Mouse (Mus musculus) neural tube, embryonic 15.5 days (tissue): ENCODE results near the gene Gm21974. TPM values are rescaled to one million over a fixed set of nuclear protein-coding genes. Genes with fewer than 3 reads are reported as not detected.
A peak's percentile ranks its signal among the peaks of the same experiment; 100 is the strongest.
"Not testable (repeated sequence)": the region's sequence is repeated elsewhere in the genome, so short reads cannot be mapped to it uniquely, and the experiment has no call there.

Experiments
- ATAC-seq: fragments of 200-750 bp; cut with Nextera tagmentation; 2 replicates; pipeline ENCODE4 v1.8.0; 2017; ENCODE audit warnings: mild to moderate bottlenecking, moderate TSS enrichment, moderate library complexity; ENCODE audit not compliant: low FRiP score
- H3K27ac ChIP-seq: fragments of 300-500 bp; sonication (generic); replicated peaks from 2 replicates; pipeline ENCODE4 v1.5.1; 2015; ENCODE audit warnings: mild to moderate bottlenecking, inconsistent platforms
- H3K27me3 ChIP-seq: fragments of 300-500 bp; sonication (generic); replicated peaks from 2 replicates; pipeline ENCODE4 v1.6.1; 2015; ENCODE audit warnings: inconsistent platforms
- H3K36me3 ChIP-seq: fragments of 300-500 bp; sonication (generic); 2 replicates; pipeline ENCODE4 v1.6.1; 2015; ENCODE audit warnings: inconsistent platforms
- H3K4me1 ChIP-seq: fragments of 300-500 bp; sonication (generic); 2 replicates; pipeline ENCODE4 v1.6.1; 2015; ENCODE audit warnings: inconsistent platforms
- H3K4me2 ChIP-seq: fragments of 300-500 bp; sonication (generic); 2 replicates; pipeline ENCODE4 v1.6.1; 2015; ENCODE audit warnings: inconsistent platforms, mild to moderate bottlenecking, moderate library complexity
- H3K4me3 ChIP-seq: fragments of 300-500 bp; sonication (generic); replicated peaks from 2 replicates; pipeline ENCODE4 v1.5.1; 2015; ENCODE audit warnings: mild to moderate bottlenecking, inconsistent platforms
- H3K9ac ChIP-seq: fragments of 300-500 bp; sonication (generic); replicated peaks from 2 replicates; pipeline ENCODE4 v1.6.1; 2015; ENCODE audit warnings: mild to moderate bottlenecking, inconsistent platforms
- H3K9me3 ChIP-seq: fragments of 300-500 bp; sonication (generic); replicated peaks from 2 replicates; pipeline ENCODE4 v1.6.1; 2016; ENCODE audit warnings: inconsistent platforms
- WGBS: fragments of 180-500 bp; shearing (Covaris S2); methylation state at CpG from one replicate; pipeline ENCODE4 v1.1.7; 2015; ENCODE audit warnings: mixed read lengths; 5-methylcytosine and 5-hydroxymethylcytosine counted together
- polyA plus RNA-seq: library from polyadenylated mRNA; unstranded; fragments of >200 nt; fragmentation: Nextera tagmentation; extraction: Ambion mirVana; gene quantifications from 2 replicates; pipeline ENCODE4 v1.2.1, GENCODE M21; 2015

The Gm21974 gene
- polyA plus RNA-seq, 1 experiment from 2014 or later: not detected

DNA sequence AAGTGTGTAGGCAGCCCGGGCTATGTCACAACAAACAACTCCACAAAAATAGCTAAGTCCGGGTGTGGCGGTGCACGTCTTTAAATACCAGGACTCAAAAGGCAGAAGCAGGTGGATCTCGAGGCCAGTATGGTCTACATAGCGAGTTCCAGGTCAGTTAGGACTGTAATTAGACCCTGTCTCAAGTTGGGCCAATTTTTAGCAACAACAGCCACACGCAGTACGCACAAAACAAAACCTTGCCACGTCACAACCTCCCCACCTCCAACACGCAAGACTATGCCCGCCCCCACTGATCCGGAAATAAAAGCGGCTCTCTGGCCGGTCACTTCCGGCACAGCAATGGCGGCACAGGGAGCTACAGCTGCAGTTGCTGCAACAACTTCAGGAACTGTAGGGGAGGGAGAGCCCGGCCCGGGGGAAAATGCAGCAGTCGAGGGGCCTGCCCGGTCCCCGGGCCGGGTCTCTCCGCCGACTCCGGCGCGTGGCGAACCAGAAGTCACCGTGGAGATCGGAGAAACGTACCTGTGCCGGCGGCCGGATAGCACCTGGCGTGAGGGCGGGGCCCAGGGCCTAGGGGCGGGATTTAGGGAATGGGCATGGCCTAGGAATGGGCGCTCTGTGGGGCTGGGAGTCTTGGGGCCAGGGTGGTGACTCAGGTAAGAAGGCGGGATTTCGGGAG is 17.1 kb upstream of the Gm21974 start, which contains the start of gene Kat8:
TSS of gene Kat8 (plus strand) at position 327 of the 682 bp plus-strand sequence.
- Histone ChIP-seq H3K4me3 (peak within 1 kb of the TSS; percentile 86), H3K9me3 (no peaks in the 10 kb centered on the region), H3K9ac (peak within 1 kb of the TSS; percentile 74), H3K4me1 (peaks cover 15% of the 10 kb centered on the region), H3K4me2 (peak within 1 kb of the TSS; percentile 70), H3K27ac (peak within 1 kb of the TSS; percentile 82), H3K36me3 (peaks cover 46% of the 10 kb centered on the region), H3K27me3 (no peaks in the 10 kb centered on the region)
- peak; percentile 96 for ATAC-seq
- 2% methylated on average over 40 of the region's 40 CpGs for WGBS

DNA sequence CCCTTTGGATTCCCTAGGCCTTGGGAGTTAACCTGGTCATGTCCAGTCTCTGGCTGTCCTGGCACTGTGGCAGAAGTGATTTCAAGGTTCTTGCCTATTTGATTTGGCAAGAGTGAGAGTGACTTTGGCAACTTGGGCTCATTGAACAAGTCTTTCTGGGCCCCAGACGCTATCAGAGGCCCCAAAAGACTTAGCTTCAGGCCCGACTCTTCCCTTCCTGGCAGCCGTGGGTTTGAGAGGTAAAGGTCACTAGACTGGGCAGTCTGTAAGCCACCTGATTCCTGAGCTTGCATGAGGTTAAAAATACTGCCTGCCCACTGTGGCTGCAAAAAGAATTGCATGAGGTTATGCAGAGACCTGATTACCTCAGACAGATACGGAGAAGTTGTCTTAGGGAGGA is 13.4 kb upstream of the Gm21974 start:
- no peak overlapping the region for H3K9ac ChIP-seq
- no peaks in the 10 kb centered on the region for H3K27me3 ChIP-seq
- H3K27ac ChIP-seq: no peak overlapping the region
- WGBS: 92% methylated on average over 4 of the region's 4 CpGs
- H3K4me3 ChIP-seq: no peak overlapping the region
- H3K9me3 ChIP-seq: no peaks in the 10 kb centered on the region
- H3K4me1 ChIP-seq: peaks cover 33% of the 10 kb centered on the region
- H3K36me3 ChIP-seq: peaks cover 37% of the 10 kb centered on the region
- ATAC-seq: no peak
- no peak overlapping the region for H3K4me2 ChIP-seq

DNA sequence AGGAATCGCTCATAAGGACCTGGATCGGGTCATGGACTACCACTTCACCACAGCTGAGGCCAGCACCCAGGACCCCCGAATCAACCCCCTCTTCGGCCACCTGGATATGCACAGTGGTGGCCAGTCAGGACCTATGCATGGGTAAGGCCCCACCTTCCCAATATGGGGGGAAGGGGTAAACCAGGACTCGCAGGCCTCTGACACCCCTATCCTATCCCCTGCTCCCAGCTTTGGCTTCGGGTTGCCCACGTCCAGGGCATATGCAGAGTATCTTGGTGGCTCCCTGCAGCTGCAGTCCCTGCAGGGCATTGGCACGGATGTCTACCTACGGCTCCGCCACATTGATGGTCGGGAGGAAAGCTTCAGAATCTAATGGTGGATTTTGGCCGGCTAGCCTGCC is 12.7 kb upstream of the Gm21974 start:
- Histone ChIP-seq H3K36me3 (peaks cover 37% of the 10 kb centered on the region), H3K4me1 (peaks cover 26% of the 10 kb centered on the region), H3K9ac (no peak overlapping the region), H3K27ac (no peak overlapping the region), H3K9me3 (no peaks in the 10 kb centered on the region), H3K27me3 (no peaks in the 10 kb centered on the region), H3K4me3 (no peak overlapping the region), H3K4me2 (no peak overlapping the region)
- ATAC-seq: no peak
- 94% methylated on average over 12 of the region's 12 CpGs for WGBS

DNA sequence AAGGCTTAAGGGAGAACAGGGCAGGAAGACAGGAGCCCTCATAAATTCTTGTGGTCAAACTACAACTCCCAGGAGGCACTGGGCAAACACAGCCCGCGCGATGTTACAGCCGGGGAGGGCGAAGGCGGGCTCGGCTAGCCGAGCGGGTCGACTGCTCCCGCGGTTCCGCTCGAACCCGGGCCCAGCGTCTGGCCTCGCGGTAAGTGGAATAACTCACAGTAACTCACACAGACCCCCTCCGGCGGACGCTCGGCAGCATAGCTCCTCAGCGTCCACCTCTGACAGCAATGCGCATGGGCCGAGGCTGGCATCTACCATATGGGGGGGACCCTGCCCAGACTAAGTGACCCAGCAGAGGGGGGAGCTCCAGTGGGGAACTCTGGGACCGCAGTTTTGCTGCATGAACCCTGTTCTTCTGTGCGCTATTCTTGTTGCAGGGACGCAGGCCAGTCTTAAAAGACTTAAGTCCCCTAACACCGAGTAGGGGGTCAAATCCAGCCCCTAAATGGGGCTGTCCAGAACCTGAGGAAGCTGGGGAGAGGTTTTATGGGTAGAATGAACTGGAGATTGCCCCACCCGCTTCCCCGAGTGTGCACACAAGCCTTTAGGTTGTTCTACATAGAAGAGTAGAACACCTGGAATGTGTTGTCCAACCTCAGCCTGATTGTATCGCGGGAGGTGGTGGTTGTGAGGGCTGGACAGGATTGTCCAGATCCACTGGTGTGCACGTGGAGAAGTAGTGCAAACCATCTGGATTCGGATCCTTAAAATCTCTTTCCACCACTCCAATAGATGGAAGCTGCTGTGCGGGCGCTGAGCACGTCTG is 8.9 kb upstream of the Gm21974 start, which contains the start of gene Bckdk:
TSS of gene Bckdk (plus strand) at position 112 of the 826 bp plus-strand sequence.
- Histone ChIP-seq H3K4me2 (peak within 1 kb of the TSS; percentile 86), H3K4me1 (peaks cover 18% of the 10 kb centered on the region), H3K36me3 (peaks cover 30% of the 10 kb centered on the region), H3K27ac (peak within 1 kb of the TSS; percentile 89), H3K4me3 (peak within 1 kb of the TSS; percentile 73), H3K27me3 (no peaks in the 10 kb centered on the region), H3K9me3 (no peaks in the 10 kb centered on the region), H3K9ac (peak within 1 kb of the TSS; percentile 71)
- 8% methylated on average over 38 of the region's 38 CpGs for WGBS
- ATAC-seq: peak; percentile 91

DNA sequence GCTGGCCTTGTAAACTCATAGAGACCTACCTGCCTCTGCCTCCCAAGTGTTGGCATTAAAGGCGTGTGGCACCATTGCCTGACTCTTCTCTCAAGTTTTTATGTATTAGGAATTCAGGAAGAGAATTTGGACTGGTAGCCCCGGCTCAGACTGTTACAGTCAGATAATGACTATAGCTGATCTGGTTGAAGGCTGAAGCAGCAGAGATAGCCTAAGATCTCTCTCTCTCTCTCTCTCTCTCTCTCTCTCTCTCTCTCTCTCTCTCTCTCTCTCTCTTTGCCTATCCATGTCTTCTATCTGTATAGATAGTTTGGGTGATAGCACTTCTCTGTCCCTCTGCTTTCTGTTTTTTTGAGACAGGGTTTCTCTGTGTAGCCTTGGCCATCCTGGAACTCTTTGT is 6.5 kb upstream of the Gm21974 start:
- WGBS: 86% methylated on average over 2 of the region's 2 CpGs
- H3K4me2 ChIP-seq: no peak overlapping the region
- no peak overlapping the region for H3K9ac ChIP-seq
- H3K4me3 ChIP-seq: no peak overlapping the region
- ATAC-seq: no peak
- no peaks in the 10 kb centered on the region for H3K9me3 ChIP-seq
- H3K4me1 ChIP-seq: peaks cover 18% of the 10 kb centered on the region
- no peak overlapping the region for H3K27ac ChIP-seq
- no peaks in the 10 kb centered on the region for H3K27me3 ChIP-seq
- peaks cover 6% of the 10 kb centered on the region for H3K36me3 ChIP-seq

DNA sequence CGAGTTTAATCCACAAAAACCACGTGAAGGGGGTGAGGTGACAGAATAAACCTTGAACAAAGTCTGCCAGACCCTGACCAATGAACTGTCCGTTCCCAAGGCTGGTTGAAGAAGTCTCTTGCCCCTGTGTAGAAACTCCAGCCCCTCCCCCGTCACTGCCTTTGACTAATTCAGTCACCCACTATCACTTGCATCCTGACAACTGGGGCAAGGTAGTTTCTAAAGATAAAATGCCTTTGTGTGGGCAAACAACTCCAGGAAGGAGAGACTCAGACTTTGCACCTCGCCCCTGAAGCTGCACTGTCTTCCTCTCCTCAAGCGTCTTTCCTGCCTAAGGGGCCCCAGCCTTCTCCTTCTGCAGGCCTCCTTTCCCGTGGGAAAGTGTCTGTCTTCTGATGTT is 4.7 kb upstream of the Gm21974 start:
- H3K27ac ChIP-seq: no peak overlapping the region
- H3K4me3 ChIP-seq: no peak overlapping the region
- H3K36me3 ChIP-seq: no peaks in the 10 kb centered on the region
- no peak overlapping the region for H3K4me2 ChIP-seq
- no peak for ATAC-seq
- peaks cover 13% of the 10 kb centered on the region for H3K4me1 ChIP-seq
- no peaks in the 10 kb centered on the region for H3K27me3 ChIP-seq
- H3K9ac ChIP-seq: no peak overlapping the region
- no peaks in the 10 kb centered on the region for H3K9me3 ChIP-seq
- WGBS: 56% methylated on average over 7 of the region's 7 CpGs

DNA sequence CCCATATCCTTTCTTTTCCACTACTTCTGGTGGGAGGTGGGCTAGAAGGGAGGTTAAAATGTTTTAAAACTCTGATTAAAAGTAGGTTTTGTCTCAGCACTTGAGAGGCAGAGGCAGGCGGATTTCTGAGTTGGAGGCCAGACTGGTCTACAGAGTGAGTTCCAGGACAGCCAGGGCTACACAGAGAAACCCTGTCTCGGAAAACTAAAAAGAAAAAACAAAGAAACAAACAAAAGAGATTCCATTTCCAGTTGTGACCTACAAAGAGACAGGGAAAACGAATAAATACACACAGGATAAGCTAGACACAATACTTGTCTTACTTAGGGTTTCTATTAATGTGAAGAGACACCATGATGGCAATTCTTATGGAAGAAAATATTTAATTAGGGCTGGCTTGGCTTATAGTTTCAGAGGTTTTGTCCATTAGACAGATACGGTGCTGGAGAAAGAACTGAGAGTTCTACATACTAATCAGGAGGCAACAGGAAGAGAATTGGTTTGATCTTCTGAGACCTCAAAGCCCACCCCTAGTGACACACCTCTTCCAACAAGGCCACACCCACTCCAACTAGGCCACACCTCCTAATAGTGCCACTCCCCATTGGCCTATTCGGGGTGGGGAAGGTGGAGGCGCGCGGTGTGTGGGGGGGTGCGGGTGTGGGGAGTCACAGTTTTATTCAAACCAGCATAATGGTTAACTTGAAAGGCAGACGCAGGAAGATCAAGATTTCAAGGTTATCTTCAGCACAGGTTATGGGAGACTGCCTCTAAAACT is 3.1 kb upstream of the Gm21974 start:
- Histone ChIP-seq H3K4me2 (no peak overlapping the region), H3K4me3 (no peak overlapping the region), H3K4me1 (peaks cover 13% of the 10 kb centered on the region), H3K9ac (no peak overlapping the region), H3K9me3 (no peaks in the 10 kb centered on the region), H3K27me3 (no peaks in the 10 kb centered on the region), H3K27ac (no peak overlapping the region), H3K36me3 (peaks cover 2% of the 10 kb centered on the region; the same call in 1 of the 2 replicates)
- WGBS: 37% methylated on average over 10 of the region's 10 CpGs
- ATAC-seq: no peak

DNA sequence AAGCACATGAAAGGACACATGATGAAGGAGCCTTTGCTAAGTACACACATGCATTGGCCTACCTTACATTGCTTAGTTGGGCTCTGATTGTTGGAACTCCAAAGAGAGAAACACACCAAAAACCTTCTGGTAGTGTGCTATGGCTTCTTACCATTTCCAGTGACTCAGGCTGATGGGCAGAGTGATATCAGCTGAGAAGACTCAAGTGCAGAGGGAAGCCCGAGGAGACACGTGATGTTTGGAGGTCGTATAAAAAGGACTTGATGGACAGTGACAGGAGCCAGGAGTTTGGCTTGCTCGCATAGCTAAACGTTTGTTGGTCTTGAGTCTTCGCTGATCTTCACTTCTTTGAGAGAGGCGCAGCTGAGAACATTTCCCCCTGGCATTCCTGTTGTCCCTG is 2.3 kb upstream of the Gm21974 start:
- Histone ChIP-seq H3K27ac (no peak overlapping the region), H3K36me3 (peaks cover 10% of the 10 kb centered on the region), H3K4me2 (no peak overlapping the region), H3K9ac (no peak overlapping the region), H3K4me3 (no peak overlapping the region), H3K4me1 (peaks cover 13% of the 10 kb centered on the region), H3K27me3 (no peaks in the 10 kb centered on the region), H3K9me3 (no peaks in the 10 kb centered on the region)
- WGBS: 92% methylated on average over 7 of the region's 7 CpGs
- no peak for ATAC-seq

DNA sequence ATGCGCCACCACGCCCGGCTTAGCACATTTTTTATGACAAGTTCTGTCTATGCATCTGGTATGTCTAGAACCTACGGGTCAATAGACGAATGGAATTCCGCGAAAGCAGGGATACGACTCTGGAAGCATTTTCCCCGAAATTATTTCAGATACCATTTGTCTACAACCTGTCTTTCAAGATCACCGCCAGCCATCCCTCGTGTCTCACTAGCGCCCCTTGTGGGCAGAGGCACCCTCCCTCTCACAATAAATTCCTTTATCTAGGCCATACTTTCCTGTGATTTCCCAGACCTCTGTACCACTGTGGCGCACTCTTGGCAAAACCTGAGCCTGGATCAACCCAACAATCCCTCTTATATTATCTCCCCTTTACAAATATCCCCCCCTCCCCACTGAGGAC is 1.1 kb upstream of the Gm21974 start:
- no peak overlapping the region for H3K27ac ChIP-seq
- WGBS: 59% methylated on average over 13 of the region's 13 CpGs
- H3K9me3 ChIP-seq: no peaks in the 10 kb centered on the region
- H3K27me3 ChIP-seq: no peaks in the 10 kb centered on the region
- H3K9ac ChIP-seq: no peak overlapping the region
- H3K4me3 ChIP-seq: no peak overlapping the region
- H3K4me2 ChIP-seq: no peak overlapping the region
- H3K4me1 ChIP-seq: peaks cover 13% of the 10 kb centered on the region
- no peak for ATAC-seq
- peaks cover 16% of the 10 kb centered on the region for H3K36me3 ChIP-seq

DNA sequence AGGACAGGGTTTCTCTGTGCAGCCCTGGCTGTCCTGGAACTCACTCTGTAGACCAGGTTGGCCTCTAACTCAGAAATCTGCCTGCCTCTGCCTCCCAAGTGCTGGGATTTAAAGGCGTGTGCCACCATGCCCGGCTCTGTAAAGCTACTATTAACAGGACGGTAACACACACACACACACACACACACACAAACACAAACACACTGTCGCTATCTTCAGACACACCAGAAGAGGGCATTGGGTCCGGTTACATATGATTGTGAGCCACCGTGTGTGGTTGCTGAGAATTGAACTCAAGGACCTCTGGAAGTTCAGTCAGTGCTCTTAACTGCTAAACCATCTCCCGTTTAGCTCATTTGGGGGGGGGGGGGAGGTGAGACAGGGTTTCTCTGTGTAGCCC is 637 bp upstream of the Gm21974 start:
- H3K4me2 ChIP-seq: peak overlapping the region; percentile 72
- peak overlapping the region; percentile 61 for H3K4me3 ChIP-seq
- H3K36me3 ChIP-seq: peaks cover 18% of the 10 kb centered on the region
- peak overlapping the region; percentile 65 for H3K27ac ChIP-seq
- H3K9me3 ChIP-seq, H3K27me3 ChIP-seq, H3K9ac ChIP-seq: not testable (repeated sequence)
- ATAC-seq: peak; percentile 22
- 65% methylated on average over 7 of the region's 7 CpGs for WGBS
- H3K4me1 ChIP-seq: peaks cover 13% of the 10 kb centered on the region

DNA sequence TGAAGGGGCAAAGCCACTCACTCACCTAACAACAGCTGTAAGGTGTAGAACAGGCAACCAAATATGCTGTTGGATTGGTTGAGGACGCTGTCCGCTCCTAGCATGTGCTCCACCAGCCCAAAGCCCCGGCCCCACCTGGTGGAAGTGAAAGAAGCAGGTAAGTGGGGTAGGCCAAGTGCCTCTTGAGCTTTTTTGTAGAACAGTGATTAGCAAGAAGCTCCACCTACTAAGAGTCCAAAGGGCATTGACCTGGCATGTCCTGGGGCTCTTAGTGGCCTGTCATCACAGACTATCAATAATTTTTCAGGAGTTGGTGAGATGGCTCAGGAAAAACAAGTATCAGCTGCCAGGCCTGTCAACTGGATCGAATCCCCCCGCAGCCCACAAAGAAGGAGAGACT is 774 bp downstream of the Gm21974 start:
- H3K9ac ChIP-seq: peak overlapping the region; percentile 56
- H3K4me1 ChIP-seq: peaks cover 13% of the 10 kb centered on the region
- H3K27ac ChIP-seq: peak overlapping the region; percentile 75; the same call in 1 of the 2 replicates
- ATAC-seq: no peak
- H3K9me3 ChIP-seq: no peaks in the 10 kb centered on the region
- peaks cover 28% of the 10 kb centered on the region for H3K36me3 ChIP-seq
- peak overlapping the region; percentile 61 for H3K4me3 ChIP-seq
- peak overlapping the region; percentile 72 for H3K4me2 ChIP-seq
- no peaks in the 10 kb centered on the region for H3K27me3 ChIP-seq
- 80% methylated on average over 5 of the region's 5 CpGs for WGBS
